ENCODE assay signal across 10 mouse cellular contexts in genomic region chr13:51647770-51648169, GRCm38 (mm10). TPM values are rescaled to one million over a fixed set of nuclear protein-coding genes. Genes with fewer than 3 reads are reported as not detected.
A peak's percentile ranks its signal among the peaks of the same experiment; 100 is the strongest.
DNase-seq lines count a peak whose midpoint lies in the region; ATAC-seq lines count a peak whose summit lies in the region.
"Had no signal": no experiment of that assay in that cellular context is flagged by ENCODE, and none has a peak within 500 bp of the region (broad histone marks: within the 10 kb centered on the region; RNA-seq: fewer than 3 reads in every experiment).

No protein-coding gene starts in this region.

- H3K9ac ChIP-seq in heart, embryonic 12.5 days = no peak overlapping the region
- no peak overlapping the region for H3K9ac ChIP-seq in neural tube, embryonic 12.5 days

- H3K4me2 ChIP-seq in heart, embryonic 12.5 days = peak overlapping the region; percentile 74
- H3K4me2 ChIP-seq in neural tube, embryonic 12.5 days (replicated peaks) = peak overlapping the region; percentile 79

- peak overlapping the region; percentile 11; the same call in 1 of the 2 replicates for H3K27ac ChIP-seq in heart, embryonic 12.5 days (ENCODE audit: poor library complexity, severe bottlenecking)
- no peak overlapping the region for H3K27ac ChIP-seq in neural tube, embryonic 12.5 days

- H3K4me1 ChIP-seq in heart, embryonic 12.5 days (replicated peaks) = peaks cover 31% of the 10 kb centered on the region
- peaks cover 18% of the 10 kb centered on the region for H3K4me1 ChIP-seq in neural tube, embryonic 12.5 days

- no peaks in the 10 kb centered on the region for H3K27me3 ChIP-seq in heart, embryonic 12.5 days (replicated peaks)
- no peaks in the 10 kb centered on the region for H3K27me3 ChIP-seq in neural tube, embryonic 12.5 days (replicated peaks)

- ATAC-seq in heart, embryonic 12.5 days (ENCODE audit: insufficient number of reproducible peaks, low FRiP score) = no peak
- ATAC-seq in neural tube, embryonic 12.5 days (ENCODE audit: low FRiP score, low read depth) = no peak
- ATAC-seq: inflammation-experienced regulatory T-cells, adult 6 months had no signal

- H3K36me3 ChIP-seq in heart, embryonic 12.5 days = peaks cover 12% of the 10 kb centered on the region; the same call in 1 of the 2 replicates
- peaks cover 3% of the 10 kb centered on the region; the same call in 1 of the 2 replicates for H3K36me3 ChIP-seq in neural tube, embryonic 12.5 days

- intact Hi-C loops in heart, postnatal 10 days (cut with DNase I) = no loop called here

- no peaks in the 10 kb centered on the region for H3K9me3 ChIP-seq in heart, embryonic 12.5 days (replicated peaks)
- no peaks in the 10 kb centered on the region for H3K9me3 ChIP-seq in neural tube, embryonic 12.5 days

- no peak for DNase-seq in heart, postnatal 10 days
- DNase-seq in neural tube, embryonic 10.5 days (ENCODE audit: extremely low spot score, low spot score) = no peak
- DNase-seq in kidney, postnatal 25 days = peak; percentile 59 to 67
- no peak for DNase-seq in cerebellum, postnatal 14 days
- DNase-seq in frontal cortex, postnatal 25 days (ENCODE audit: low spot score in 2 of 2) = no peak
- DNase-seq in adrenal gland, postnatal 36 days = no peak
- DNase-seq: adrenal gland, postnatal 10 days had no signal

- peak overlapping the region; percentile 52 for H3K4me3 ChIP-seq in heart, embryonic 12.5 days
- no peak overlapping the region for H3K4me3 ChIP-seq in neural tube, embryonic 12.5 days

- 87% methylated on average over 3 of the region's 3 CpGs for WGBS in heart, embryonic 12.5 days
- 98% methylated on average over 3 of the region's 3 CpGs for WGBS in neural tube, embryonic 12.5 days

RNA-seq across cellular contexts. Expression of gene Cks2, which starts 2.7 kb away (rescaled TPM):
- 247 and 252 TPM in 2 replicates for polyA plus RNA-seq in heart, embryonic 12.5 days (2016; fragmentation: Nextera tagmentation; extraction: Ambion mirVana)
- 10 to 100 TPM; 25.1 to 26.0 TPM for total RNA-seq in heart, postnatal 10 days (2021)
- 177 and 181 TPM in 2 replicates for polyA plus RNA-seq in neural tube, embryonic 12.5 days (2016; fragmentation: Nextera tagmentation; extraction: Ambion mirVana)
- total RNA-seq in adrenal gland, postnatal 36 days (2021) = 10 to 100 TPM; 12.3 to 14.5 TPM

RNA-seq across cellular contexts. Expression of gene Secisbp2, which starts 3.7 kb away (rescaled TPM):
- polyA plus RNA-seq in heart, embryonic 12.5 days (2016; fragmentation: Nextera tagmentation; extraction: Ambion mirVana) = 20.3 and 27.9 TPM in 2 replicates
- 10 to 100 TPM; 20.0 to 22.0 TPM for total RNA-seq in heart, postnatal 10 days (2021)
- polyA plus RNA-seq in neural tube, embryonic 12.5 days (2016; fragmentation: Nextera tagmentation; extraction: Ambion mirVana) = 25.9 and 33.3 TPM in 2 replicates
- 10 to 100 TPM; 20.9 to 24.8 TPM for total RNA-seq in adrenal gland, postnatal 36 days (2021)

Comparison
In these comparisons a context has a peak if more than half of its experiments do, and no peak if none do; other contexts are left out.
1. DNase-seq: peak in kidney, postnatal 25 days (2 of 2); none in heart, postnatal 10 days (0 of 2), neural tube, embryonic 10.5 days (single experiment), cerebellum, postnatal 14 days (0 of 2), frontal cortex, postnatal 25 days (0 of 2) and adrenal gland, postnatal 36 days (0 of 2).